Mouse (Mus musculus) gastrocnemius, adult 8-10 months (tissue): ENCODE results near the gene Tmem41a. TPM values are rescaled to one million over a fixed set of nuclear protein-coding genes. Genes with fewer than 3 reads are reported as not detected.
A peak's percentile ranks its signal among the peaks of the same experiment; 100 is the strongest.
"Not testable (repeated sequence)": the region's sequence is repeated elsewhere in the genome, so short reads cannot be mapped to it uniquely, and the experiment has no call there.

Source experiments
- DNase-seq, 2 experiments: peaks; one replicate each; pipeline ENCODE4 v3.0.0; 2022; ENCODE audit warnings: low spot score in 2 of 2
- total RNA-seq, 4 experiments: library from RNA; stranded (reverse); gene quantifications; 2 replicates each; pipeline ENCODE4 v1.2.4; 2022

Gene Tmem41a
- total RNA-seq = 1 to 10 TPM; 3.3 to 4.6 (median 4.2) TPM

- DNase-seq = peak; percentile 82 to 88
Measured at GRCm38 (mm10) chr16:21946761-21947715, at the start of gene Tmem41a. Gene Tmem41a, minus strand, starts transcription at chr16:21947552.

- DNase-seq = no peak
Measured at GRCm38 (mm10) chr16:21996402-21996801, 49.0 kb upstream of the Tmem41a start.

- DNase-seq = no peak
Measured at GRCm38 (mm10) chr16:21995304-21995703, 48.0 kb upstream of the Tmem41a start, which contains the start of gene Liph. Gene Liph, minus strand, starts transcription at chr16:21995663.

GRCm38 (mm10) chr16:21991774-21992173, 44.4 kb upstream of the Tmem41a start:
- no peak for DNase-seq

- DNase-seq = not testable (repeated sequence)
Measured at GRCm38 (mm10) chr16:21990893-21991292, 43.5 kb upstream of the Tmem41a start.

GRCm38 (mm10) chr16:21987956-21988355, 40.6 kb upstream of the Tmem41a start:
- no peak for DNase-seq

- DNase-seq = no peak
Measured at GRCm38 (mm10) chr16:21986191-21986590, 38.8 kb upstream of the Tmem41a start.

GRCm38 (mm10) chr16:21984091-21984490, 36.7 kb upstream of the Tmem41a start:
- no peak for DNase-seq

- no peak for DNase-seq
Measured at GRCm38 (mm10) chr16:21983581-21983980, 36.2 kb upstream of the Tmem41a start.

- no peak for DNase-seq
Measured at GRCm38 (mm10) chr16:21983146-21983545, 35.8 kb upstream of the Tmem41a start.

GRCm38 (mm10) chr16:21977347-21977746, 30.0 kb upstream of the Tmem41a start:
- DNase-seq = no peak

GRCm38 (mm10) chr16:21976203-21976602, 28.9 kb upstream of the Tmem41a start:
- no peak for DNase-seq

GRCm38 (mm10) chr16:21971446-21971845, 24.1 kb upstream of the Tmem41a start:
- DNase-seq = no peak

- no peak for DNase-seq
Measured at GRCm38 (mm10) chr16:21970536-21970935, 23.2 kb upstream of the Tmem41a start.

- no peak for DNase-seq
Measured at GRCm38 (mm10) chr16:21969874-21970273, 22.5 kb upstream of the Tmem41a start.

GRCm38 (mm10) chr16:21965576-21965975, 18.2 kb upstream of the Tmem41a start:
- DNase-seq = no peak

- peak; percentile 15 to 38 for DNase-seq
Measured at GRCm38 (mm10) chr16:21955591-21955990, 8.2 kb upstream of the Tmem41a start.

GRCm38 (mm10) chr16:21928471-21928870, 18.9 kb downstream of the Tmem41a start:
- DNase-seq = no peak

GRCm38 (mm10) chr16:21916681-21917080, 30.7 kb downstream of the Tmem41a start:
- DNase-seq = no peak

GRCm38 (mm10) chr16:21913347-21913746, 34.0 kb downstream of the Tmem41a start:
- no peak for DNase-seq

GRCm38 (mm10) chr16:21908906-21909305, 38.4 kb downstream of the Tmem41a start:
- not testable (repeated sequence) for DNase-seq

- no peak for DNase-seq
Measured at GRCm38 (mm10) chr16:21906902-21907301, 40.5 kb downstream of the Tmem41a start.

GRCm38 (mm10) chr16:21905996-21906395, 41.4 kb downstream of the Tmem41a start:
- DNase-seq = no peak
